Comparison of ENCODE assay signal across 11 mouse cellular contexts in the genomic region with DNA sequence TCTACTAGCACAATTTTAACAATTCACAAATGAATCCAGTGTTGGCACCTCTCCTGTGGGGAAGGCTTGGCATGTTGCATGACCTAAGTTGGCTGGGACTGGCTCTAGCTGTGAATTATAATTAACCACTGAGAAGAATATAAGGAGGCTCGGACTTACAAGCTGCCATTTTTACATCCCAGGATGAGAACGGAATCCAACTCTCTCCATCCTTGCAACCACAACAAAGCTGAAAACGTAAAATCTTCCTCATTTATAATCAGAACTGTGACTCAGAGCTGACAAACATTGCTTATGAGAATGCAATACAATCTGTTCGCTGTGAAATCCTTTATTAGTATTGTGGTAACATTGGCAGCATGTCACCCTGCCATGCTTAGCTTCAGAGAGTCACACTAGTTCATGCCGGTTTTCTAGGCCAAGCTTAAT.
A peak's percentile ranks its signal among the peaks of the same experiment; 100 is the strongest.
DNase-seq lines count a peak whose midpoint lies in the region; ATAC-seq and TF ChIP-seq lines count a peak whose summit lies in the region.
"Had no signal": no experiment of that assay in that cellular context is flagged by ENCODE, and none has a peak within 500 bp of the region (broad histone marks: within the 10 kb centered on the region; RNA-seq: fewer than 3 reads in every experiment).

No protein-coding gene starts in this region.

- H3K4me1 ChIP-seq in forebrain, embryonic 14.5 days (ENCODE audit: control insufficient read depth, insufficient read depth, low read length): peaks cover 2% of the 10 kb centered on the region; the same call in 1 of the 2 replicates
- peaks cover 4% of the 10 kb centered on the region; the same call in 1 of the 2 replicates for H3K4me1 ChIP-seq in forebrain, embryonic 10.5 days
- H3K4me1 ChIP-seq in heart, embryonic 14.5 days (ENCODE audit: control insufficient read depth in 2 of 2, insufficient read depth in 2 of 2, low read length in 2 of 2): peaks cover 0 to 19% of the 10 kb centered on the region in 2 experiments; a peak in 3 of 4 replicates
- no peaks in the 10 kb centered on the region for H3K4me1 ChIP-seq in kidney, embryonic 16.5 days (ENCODE audit: insufficient read depth, low read length)
- H3K4me1 ChIP-seq: liver, embryonic 15.5 days had no signal

- no peak overlapping the region for H3K4me3 ChIP-seq in forebrain, embryonic 14.5 days (ENCODE audit: low read depth, low read length)
- no peak overlapping the region for H3K4me3 ChIP-seq in forebrain, embryonic 10.5 days
- no peak overlapping the region for H3K4me3 ChIP-seq in heart, embryonic 14.5 days (ENCODE audit: control insufficient read depth in 1 of 2, insufficient read depth in 1 of 2, low read depth in 1 of 2, low read length in 2 of 2)
- H3K4me3 ChIP-seq in left cerebral cortex, adult 2 months: no peak overlapping the region
- H3K4me3 ChIP-seq in kidney, embryonic 16.5 days (ENCODE audit: low read length): no peak overlapping the region
- H3K4me3 ChIP-seq: liver, embryonic 15.5 days; neural tube, embryonic 13.5 days had no signal

- H3K4me2 ChIP-seq in forebrain, embryonic 14.5 days (ENCODE audit: low read length): no peak overlapping the region
- H3K4me2 ChIP-seq in heart, embryonic 14.5 days (ENCODE audit: low read length): 0 out of 2 replicates have a peak overlapping the region, but pooled peaks have one; percentile 7
- no peak overlapping the region for H3K4me2 ChIP-seq in kidney, embryonic 16.5 days (replicated peaks; ENCODE audit: low read depth, low read length)
- H3K4me2 ChIP-seq: liver, embryonic 15.5 days; neural tube, embryonic 13.5 days had no signal

- no peaks in the 10 kb centered on the region for H3K9me3 ChIP-seq in forebrain, embryonic 14.5 days (replicated peaks; ENCODE audit: control insufficient read depth, low read length)
- no peaks in the 10 kb centered on the region for H3K9me3 ChIP-seq in forebrain, embryonic 10.5 days
- no peaks in the 10 kb centered on the region for H3K9me3 ChIP-seq in heart, embryonic 14.5 days (ENCODE audit: control insufficient read depth, low read length)
- H3K9me3 ChIP-seq in kidney, embryonic 16.5 days (ENCODE audit: low read length): no peaks in the 10 kb centered on the region
- H3K9me3 ChIP-seq: liver, embryonic 15.5 days; neural tube, embryonic 13.5 days had no signal

- H3K9ac ChIP-seq in forebrain, embryonic 14.5 days (ENCODE audit: low read length): no peak overlapping the region
- H3K9ac ChIP-seq in heart, embryonic 14.5 days (ENCODE audit: low read length): peak overlapping the region; percentile 49; the same call in 1 of the 2 replicates
- no peak overlapping the region for H3K9ac ChIP-seq in kidney, embryonic 16.5 days (replicated peaks; ENCODE audit: low read length)
- H3K9ac ChIP-seq: liver, embryonic 15.5 days; neural tube, embryonic 13.5 days had no signal

- H3K27me3 ChIP-seq in forebrain, embryonic 14.5 days (replicated peaks; ENCODE audit: control insufficient read depth, insufficient read depth, low read length): no peaks in the 10 kb centered on the region
- H3K27me3 ChIP-seq in forebrain, embryonic 10.5 days (ENCODE audit: poor library complexity, severe bottlenecking): no peaks in the 10 kb centered on the region
- no peaks in the 10 kb centered on the region for H3K27me3 ChIP-seq in heart, embryonic 14.5 days (ENCODE audit: control insufficient read depth, insufficient read depth, low read length)
- H3K27me3 ChIP-seq in kidney, embryonic 16.5 days (ENCODE audit: insufficient read depth, low read length): no peaks in the 10 kb centered on the region
- H3K27me3 ChIP-seq: liver, embryonic 15.5 days; neural tube, embryonic 13.5 days had no signal

- no peak for TF ChIP-seq CTCF in left cerebral cortex, adult 2 months (IDR thresholded peaks at IDR 0.05)

- H3K27ac ChIP-seq in forebrain, embryonic 14.5 days (ENCODE audit: low read depth, low read length): peak overlapping the region; percentile 5; the same call in 1 of the 2 replicates
- no peak overlapping the region for H3K27ac ChIP-seq in forebrain, embryonic 10.5 days
- H3K27ac ChIP-seq in heart, embryonic 14.5 days (replicated peaks in 1 of 2; ENCODE audit: control insufficient read depth in 1 of 2, insufficient read depth in 1 of 2, low read depth in 2 of 2, low read length in 2 of 2): peak overlapping the region; percentile 91 to 95
- H3K27ac ChIP-seq in left cerebral cortex, adult 2 months: 0 out of 2 replicates have a peak overlapping the region, but pooled peaks have one; percentile 1
- H3K27ac ChIP-seq in kidney, embryonic 16.5 days (ENCODE audit: low read length): no peak overlapping the region
- H3K27ac ChIP-seq: liver, embryonic 15.5 days; neural tube, embryonic 13.5 days had no signal

- peak; percentile 84 for DNase-seq in forebrain, embryonic 14.5 days (ENCODE audit: low spot score)
- DNase-seq in forebrain, embryonic 10.5 days (ENCODE audit: extremely low spot score, low spot score): no peak
- peak; percentile 39 for DNase-seq in adipocyte (ENCODE audit: low spot score)
- DNase-seq in left cerebral cortex, adult 2 months (ENCODE audit: extremely low spot score in 1 of 2, low spot score in 2 of 2): peak in 1 of 2 experiments; percentile 22
- no peak for DNase-seq in thymus, postnatal 14 days
- DNase-seq in adrenal gland, adult (ENCODE audit: inconsistent age in 2 of 2, low spot score in 1 of 2): no peak
- DNase-seq: kidney, adult 18-20 months had no signal

- WGBS in forebrain, embryonic 14.5 days: 48% methylated on average over 5 of the region's 5 CpGs
- whole genome bisulfite sequencing in forebrain, embryonic 10.5 days: 92% methylated on average over 5 of the region's 5 CpGs
- WGBS in heart, embryonic 14.5 days: 71% methylated on average over 5 of the region's 5 CpGs
- WGBS in kidney, embryonic 16.5 days: 92% methylated on average over 5 of the region's 5 CpGs

- H3K36me3 ChIP-seq in forebrain, embryonic 14.5 days (ENCODE audit: control insufficient read depth, insufficient read depth, low read length): no peaks in the 10 kb centered on the region
- no peaks in the 10 kb centered on the region for H3K36me3 ChIP-seq in forebrain, embryonic 10.5 days (replicated peaks)
- H3K36me3 ChIP-seq in heart, embryonic 14.5 days (ENCODE audit: control insufficient read depth, insufficient read depth, low read length): no peaks in the 10 kb centered on the region
- H3K36me3 ChIP-seq in kidney, embryonic 16.5 days (ENCODE audit: insufficient read depth, low read length): no peaks in the 10 kb centered on the region
- H3K36me3 ChIP-seq: liver, embryonic 15.5 days; neural tube, embryonic 13.5 days had no signal

- intact Hi-C loops in left cerebral cortex, adult 2 months (cut with DNase I): no loop called here

- ATAC-seq in forebrain, embryonic 14.5 days: peak; percentile 78
- no peak for ATAC-seq in heart, embryonic 14.5 days (ENCODE audit: insufficient number of reproducible peaks, insufficient read depth, low FRiP score, low read depth)
- no peak for ATAC-seq in kidney, embryonic 16.5 days (ENCODE audit: low FRiP score, low TSS enrichment)

Comparison
In these comparisons a context has a peak if more than half of its experiments do, and no peak if none do; other contexts are left out.
1. DNase-seq: peak in forebrain, embryonic 14.5 days (single experiment) and adipocyte (single experiment); none in forebrain, embryonic 10.5 days (single experiment), thymus, postnatal 14 days (single experiment) and adrenal gland, adult (0 of 2).
2. H3K27ac ChIP-seq: peak in forebrain, embryonic 14.5 days (single experiment), heart, embryonic 14.5 days (2 of 2) and left cerebral cortex, adult 2 months (single experiment); none in forebrain, embryonic 10.5 days (single experiment) and kidney, embryonic 16.5 days (single experiment).